Mouse (Mus musculus) right cerebral cortex, adult 2 months (tissue): ENCODE data around the gene Pard3b.

Source experiments
- DNase-seq, 2 experiments: peaks; one replicate each; pipeline ENCODE4 v3.0.0; 2021 to 2022; ENCODE audit warnings: low spot score in 2 of 2

The Pard3b gene

GRCm38 (mm10) chr1:61747481-61747880, 108.9 kb downstream of the Pard3b start:
- DNase-seq = no peak

GRCm38 (mm10) chr1:61751008-61751407, 112.4 kb downstream of the Pard3b start:
- no peak for DNase-seq

GRCm38 (mm10) chr1:61756771-61757170, 118.1 kb downstream of the Pard3b start:
- no peak for DNase-seq

GRCm38 (mm10) chr1:61771213-61771612, 132.6 kb downstream of the Pard3b start:
- peak; percentile 75 to 80 for DNase-seq

GRCm38 (mm10) chr1:61778731-61779130, 140.1 kb downstream of the Pard3b start:
- DNase-seq = no peak

GRCm38 (mm10) chr1:61779906-61780305, 141.3 kb downstream of the Pard3b start:
- DNase-seq = no peak

GRCm38 (mm10) chr1:61796296-61796695, 157.7 kb downstream of the Pard3b start:
- DNase-seq = no peak

- no peak for DNase-seq
Observed at GRCm38 (mm10) chr1:61820213-61820612, 181.6 kb downstream of the Pard3b start.

GRCm38 (mm10) chr1:61825560-61826191, 187.1 kb downstream of the Pard3b start:
- DNase-seq = no peak

GRCm38 (mm10) chr1:61837006-61837544, 198.5 kb downstream of the Pard3b start:
- DNase-seq = no peak

GRCm38 (mm10) chr1:61846606-61847005, 208.0 kb downstream of the Pard3b start:
- no peak for DNase-seq

GRCm38 (mm10) chr1:61849029-61849714, 210.5 kb downstream of the Pard3b start:
- no peak for DNase-seq

- DNase-seq = no peak
Observed at GRCm38 (mm10) chr1:61850471-61850870, 211.8 kb downstream of the Pard3b start.

GRCm38 (mm10) chr1:61851176-61851575, 212.6 kb downstream of the Pard3b start:
- no peak for DNase-seq

- no peak for DNase-seq
Observed at GRCm38 (mm10) chr1:61867286-61868082, 228.9 kb downstream of the Pard3b start.

- no peak for DNase-seq
Observed at GRCm38 (mm10) chr1:61874875-61875274, 236.3 kb downstream of the Pard3b start.

- no peak for DNase-seq
Observed at GRCm38 (mm10) chr1:61879706-61880470, 241.3 kb downstream of the Pard3b start.

- no peak for DNase-seq
Observed at GRCm38 (mm10) chr1:61896048-61896447, 257.4 kb downstream of the Pard3b start.

- DNase-seq = no peak
Observed at GRCm38 (mm10) chr1:61903271-61904007, 264.8 kb downstream of the Pard3b start.

GRCm38 (mm10) chr1:61904036-61904435, 265.4 kb downstream of the Pard3b start:
- no peak for DNase-seq

- DNase-seq = no peak
Observed at GRCm38 (mm10) chr1:61912931-61913330, 274.3 kb downstream of the Pard3b start.
